Mouse (Mus musculus): ENCODE measurements around the gene Mif4gd. TPM values are rescaled to one million over a fixed set of nuclear protein-coding genes. Genes with fewer than 3 reads are reported as not detected.

Gene Mif4gd
- polyA plus RNA-seq, 1 experiment from 2014 or later = 57.3 TPM

- ATAC-seq (replicated peaks; ENCODE audit: low FRiP score, low read depth) = no peak
- Histone ChIP-seq H3K9me3 (replicated peaks; ENCODE audit: low read length) (no peaks in the 10 kb centered on the region), H3K36me3 (ENCODE audit: insufficient read depth, low read length) (peaks cover 45% of the 10 kb centered on the region)
Observed at GRCm38 (mm10) chr11:115595209-115595608, 17.6 kb downstream of the Mif4gd start.

DNA sequence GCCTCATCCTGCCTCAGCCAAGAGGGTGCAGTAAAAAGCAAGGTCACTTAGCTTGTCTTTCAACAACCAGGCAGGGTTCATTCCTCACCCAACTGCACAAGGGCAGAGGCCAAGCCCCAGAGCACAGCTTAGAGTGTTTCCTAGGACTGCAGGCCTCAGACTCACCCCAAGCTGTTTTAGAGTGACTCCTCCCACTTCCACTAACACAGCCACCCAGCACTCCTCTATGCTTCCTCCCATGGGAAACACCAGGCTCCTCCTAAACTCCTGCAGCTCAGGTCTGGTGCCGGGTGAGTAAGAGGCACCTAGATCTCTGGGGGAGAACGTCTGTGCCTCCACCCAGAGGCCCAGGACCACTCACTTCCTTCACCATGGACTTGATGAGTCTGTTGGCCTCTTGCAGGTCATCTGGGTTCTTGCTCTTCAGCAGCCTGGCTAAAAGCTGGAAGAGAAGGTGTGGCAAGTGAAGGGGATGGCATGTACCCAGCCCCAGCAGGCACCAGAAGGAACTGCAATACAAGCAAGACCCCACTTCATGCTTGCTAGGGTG lies 22.2 kb downstream of the Mif4gd start:
- H3K9ac ChIP-seq (ENCODE audit: low read depth, low read length) = no peak overlapping the region
- WGBS = 86% methylated on average over 2 of the region's 2 CpGs
- TF ChIP-seq CTCF (IDR thresholded peaks at IDR 0.05; ENCODE audit: low read depth) = no peak
- no peaks in the 10 kb centered on the region for H3K9me3 ChIP-seq (replicated peaks; ENCODE audit: low read length)
- no peak overlapping the region for H3K4me3 ChIP-seq (replicated peaks; ENCODE audit: low read depth, low read length)
- no peak for DNase-seq (ENCODE audit: low spot score)
- no peak for ATAC-seq (replicated peaks; ENCODE audit: low FRiP score, low read depth)
- H3K27me3 ChIP-seq (ENCODE audit: insufficient read depth, low read length) = no peaks in the 10 kb centered on the region
- no peaks in the 10 kb centered on the region for H3K4me1 ChIP-seq (replicated peaks; ENCODE audit: insufficient read depth, low read length)
- peaks cover 78% of the 10 kb centered on the region for H3K36me3 ChIP-seq (ENCODE audit: insufficient read depth, low read length)
- no peak overlapping the region for H3K27ac ChIP-seq
- no peak overlapping the region for H3K4me2 ChIP-seq (ENCODE audit: low read length)

More at GRCm38 (mm10) chr11:115595209-115595608, 17.6 kb downstream of the Mif4gd start:
- Histone ChIP-seq H3K4me1 (replicated peaks; ENCODE audit: insufficient read depth, low read length) (no peaks in the 10 kb centered on the region), H3K27me3 (ENCODE audit: insufficient read depth, low read length) (no peaks in the 10 kb centered on the region), H3K4me3 (replicated peaks; ENCODE audit: low read depth, low read length) (no peak overlapping the region), H3K4me2 (ENCODE audit: low read length) (no peak overlapping the region), H3K27ac (no peak overlapping the region), H3K9ac (ENCODE audit: low read depth, low read length) (no peak overlapping the region)
- 94% methylated on average over 3 of the region's 3 CpGs for WGBS
- DNase-seq (ENCODE audit: low spot score) = no peak
- TF ChIP-seq CTCF (IDR thresholded peaks at IDR 0.05; ENCODE audit: low read depth) = peak; percentile 31; the same call in 1 of the 2 replicates

DNA sequence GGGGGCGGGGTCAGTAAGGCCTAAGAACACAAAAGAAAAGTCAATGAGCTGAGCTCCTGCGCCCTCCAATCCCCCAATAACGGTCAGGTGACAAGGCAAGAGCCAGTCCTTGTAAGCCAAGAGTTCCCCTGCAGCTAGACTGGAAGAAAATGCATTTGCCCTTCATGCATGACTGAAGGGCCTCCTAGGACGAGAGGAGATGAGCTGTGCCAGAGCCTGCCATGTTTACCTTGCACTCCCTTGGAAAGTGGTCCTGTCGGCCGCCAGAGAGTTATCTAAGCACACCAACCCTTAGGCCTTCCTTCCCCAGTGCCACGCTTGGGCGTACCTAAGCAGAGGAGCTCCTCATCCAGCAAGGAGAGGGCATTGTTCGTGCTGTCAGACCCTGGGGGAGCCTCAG lies 24.8 kb downstream of the Mif4gd start:
- H3K4me3 ChIP-seq (replicated peaks; ENCODE audit: low read depth, low read length) = no peak overlapping the region
- no peaks in the 10 kb centered on the region for H3K4me1 ChIP-seq (replicated peaks; ENCODE audit: insufficient read depth, low read length)
- 68% methylated on average over 9 of the region's 9 CpGs for WGBS
- no peak for TF ChIP-seq CTCF (IDR thresholded peaks at IDR 0.05; ENCODE audit: low read depth)
- no peaks in the 10 kb centered on the region for H3K9me3 ChIP-seq (replicated peaks; ENCODE audit: low read length)
- H3K27ac ChIP-seq = no peak overlapping the region
- DNase-seq (ENCODE audit: low spot score) = no peak
- no peak overlapping the region for H3K9ac ChIP-seq (ENCODE audit: low read depth, low read length)
- no peak overlapping the region for H3K4me2 ChIP-seq (ENCODE audit: low read length)
- ATAC-seq (replicated peaks; ENCODE audit: low FRiP score, low read depth) = peak; percentile 41; the same call in 1 of the 2 replicates
- H3K36me3 ChIP-seq (ENCODE audit: insufficient read depth, low read length) = peaks cover 85% of the 10 kb centered on the region
- H3K27me3 ChIP-seq (ENCODE audit: insufficient read depth, low read length) = no peaks in the 10 kb centered on the region

- Histone ChIP-seq H3K4me2 (ENCODE audit: low read length) (no peak overlapping the region), H3K9me3 (replicated peaks; ENCODE audit: low read length) (no peaks in the 10 kb centered on the region), H3K4me1 (replicated peaks; ENCODE audit: insufficient read depth, low read length) (no peaks in the 10 kb centered on the region), H3K9ac (ENCODE audit: low read depth, low read length) (no peak overlapping the region), H3K27me3 (ENCODE audit: insufficient read depth, low read length) (no peaks in the 10 kb centered on the region), H3K4me3 (replicated peaks; ENCODE audit: low read depth, low read length) (no peak overlapping the region), H3K36me3 (ENCODE audit: insufficient read depth, low read length) (peaks cover 83% of the 10 kb centered on the region), H3K27ac (no peak overlapping the region)
- TF ChIP-seq CTCF (IDR thresholded peaks at IDR 0.05; ENCODE audit: low read depth) = no peak
- WGBS = 87% methylated on average over 9 of the region's 9 CpGs
- no peak for ATAC-seq (replicated peaks; ENCODE audit: low FRiP score, low read depth)
- DNase-seq (ENCODE audit: low spot score) = no peak
Observed at GRCm38 (mm10) chr11:115586403-115586802, 26.4 kb downstream of the Mif4gd start.

DNA sequence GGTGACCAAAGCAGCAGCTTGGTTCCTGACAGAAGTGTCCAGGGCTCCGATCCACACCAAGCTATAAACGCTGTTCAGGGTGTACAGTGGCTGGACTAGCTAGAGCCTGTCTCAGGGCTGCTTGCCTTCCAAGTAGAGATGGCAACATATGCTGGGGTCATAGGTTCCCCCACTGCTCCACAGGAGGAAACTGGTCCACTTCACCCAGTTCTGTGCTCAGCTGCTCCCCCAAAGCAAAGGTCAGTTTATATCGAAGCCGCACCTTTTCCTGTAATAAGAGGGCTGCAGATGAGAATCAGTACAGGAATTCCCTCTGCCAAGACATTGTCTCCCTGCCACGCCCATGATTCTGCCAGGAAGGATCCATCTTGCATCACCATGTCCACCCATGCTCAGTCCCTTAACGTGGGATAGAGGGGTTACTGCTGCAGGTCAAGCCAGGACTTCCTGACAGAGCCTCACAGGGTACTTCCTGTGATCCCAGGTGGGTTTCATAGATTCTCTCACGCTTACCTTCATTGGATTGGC lies 27.1 kb downstream of the Mif4gd start:
- no peak for DNase-seq (ENCODE audit: low spot score)
- 84% methylated on average over 7 of the region's 7 CpGs for WGBS

GRCm38 (mm10) chr11:115584376-115585073 lies 28.2 kb downstream of the Mif4gd start:
- no peak for ATAC-seq (replicated peaks; ENCODE audit: low FRiP score, low read depth)
- TF ChIP-seq CTCF (IDR thresholded peaks at IDR 0.05; ENCODE audit: low read depth) = no peak

More for the DNA sequence above, 27.1 kb downstream of the Mif4gd start:
- no peaks in the 10 kb centered on the region for H3K9me3 ChIP-seq (replicated peaks; ENCODE audit: low read length)
- no peak overlapping the region for H3K9ac ChIP-seq (ENCODE audit: low read depth, low read length)
- no peak for TF ChIP-seq CTCF (IDR thresholded peaks at IDR 0.05; ENCODE audit: low read depth)
- no peaks in the 10 kb centered on the region for H3K4me1 ChIP-seq (replicated peaks; ENCODE audit: insufficient read depth, low read length)
- no peak for ATAC-seq (replicated peaks; ENCODE audit: low FRiP score, low read depth)
- no peak overlapping the region for H3K27ac ChIP-seq
- no peak overlapping the region for H3K4me2 ChIP-seq (ENCODE audit: low read length)
- no peaks in the 10 kb centered on the region for H3K27me3 ChIP-seq (ENCODE audit: insufficient read depth, low read length)
- peaks cover 82% of the 10 kb centered on the region for H3K36me3 ChIP-seq (ENCODE audit: insufficient read depth, low read length)
- H3K4me3 ChIP-seq (replicated peaks; ENCODE audit: low read depth, low read length) = no peak overlapping the region

More at GRCm38 (mm10) chr11:115584376-115585073, 28.2 kb downstream of the Mif4gd start:
- H3K36me3 ChIP-seq (ENCODE audit: insufficient read depth, low read length) = peaks cover 80% of the 10 kb centered on the region
- 83% methylated on average over 10 of the region's 10 CpGs for WGBS
- H3K27ac ChIP-seq = no peak overlapping the region
- H3K9me3 ChIP-seq (replicated peaks; ENCODE audit: low read length) = no peaks in the 10 kb centered on the region
- H3K4me1 ChIP-seq (replicated peaks; ENCODE audit: insufficient read depth, low read length) = no peaks in the 10 kb centered on the region
- no peak for DNase-seq (ENCODE audit: low spot score)
- no peak overlapping the region for H3K4me3 ChIP-seq (replicated peaks; ENCODE audit: low read depth, low read length)
- H3K9ac ChIP-seq (ENCODE audit: low read depth, low read length) = no peak overlapping the region
- H3K27me3 ChIP-seq (ENCODE audit: insufficient read depth, low read length) = no peaks in the 10 kb centered on the region
- H3K4me2 ChIP-seq (ENCODE audit: low read length) = no peak overlapping the region
